Mouse (Mus musculus) heart, embryonic 16.5 days (tissue): ENCODE results near the gene Dctn2. TPM values are rescaled to one million over a fixed set of nuclear protein-coding genes. Genes with fewer than 3 reads are reported as not detected.
A peak's percentile ranks its signal among the peaks of the same experiment; 100 is the strongest.

Source experiments
- ATAC-seq: fragments of 200-750 bp; cut with Nextera tagmentation; replicated peaks from 2 replicates; pipeline ENCODE4 v1.8.0; 2017; ENCODE audit warnings: moderate number of reproducible peaks; ENCODE audit not compliant: insufficient read depth, low FRiP score; ENCODE audit errors: extremely low read depth
- H3K27ac ChIP-seq: fragments of 300-500 bp; sonication (generic); 2 replicates; pipeline ENCODE4 v1.5.1; 2014; ENCODE audit warnings: mild to moderate bottlenecking, low read length, control low read depth, moderate library complexity
- H3K27me3 ChIP-seq: fragments of 300-500 bp; sonication (generic); 2 replicates; pipeline ENCODE4 v1.6.1; 2014; ENCODE audit warnings: low read length, mixed read lengths; ENCODE audit not compliant: control insufficient read depth, insufficient read depth
- H3K36me3 ChIP-seq: fragments of 300-500 bp; sonication (generic); 2 replicates; pipeline ENCODE4 v1.6.1; 2014; ENCODE audit not compliant: control insufficient read depth, insufficient read depth
- H3K4me1 ChIP-seq: fragments of 300-500 bp; sonication (generic); 2 replicates; pipeline ENCODE4 v1.6.1; 2014; ENCODE audit warnings: low read length, mixed read lengths; ENCODE audit not compliant: control insufficient read depth, insufficient read depth
- H3K4me2 ChIP-seq: fragments of 300-500 bp; sonication (generic); 2 replicates; pipeline ENCODE4 v1.6.1; 2014; ENCODE audit warnings: low read depth, mild to moderate bottlenecking, control low read depth, low read length
- H3K4me3 ChIP-seq: fragments of 300-500 bp; sonication (generic); 2 replicates; pipeline ENCODE4 v1.5.1; 2014; ENCODE audit warnings: mild to moderate bottlenecking, control low read depth, low read length
- H3K9ac ChIP-seq: fragments of 300-500 bp; sonication (generic); 2 replicates; pipeline ENCODE4 v1.6.1; 2014; ENCODE audit warnings: low read length, control low read depth
- H3K9me3 ChIP-seq: fragments of 300-500 bp; sonication (generic); replicated peaks from 2 replicates; pipeline ENCODE4 v1.6.1; 2016; ENCODE audit warnings: low read length; ENCODE audit not compliant: control insufficient read depth
- WGBS: fragments of 180-500 bp; shearing (Covaris S2); extraction: QIAGEN DNeasy Blood & Tissue Kit; methylation state at CpG from one replicate; pipeline ENCODE4 v1.1.7; 2014; 5-methylcytosine and 5-hydroxymethylcytosine counted together
- polyA plus RNA-seq: library from polyadenylated mRNA; unstranded; fragments of >200 nt; fragmentation: Nextera tagmentation; extraction: Ambion mirVana; gene quantifications from 2 replicates; pipeline ENCODE4 v1.2.1, GENCODE M21; 2015

The Dctn2 gene
- polyA plus RNA-seq, 1 experiment from 2014 or later: 148 TPM

DNA sequence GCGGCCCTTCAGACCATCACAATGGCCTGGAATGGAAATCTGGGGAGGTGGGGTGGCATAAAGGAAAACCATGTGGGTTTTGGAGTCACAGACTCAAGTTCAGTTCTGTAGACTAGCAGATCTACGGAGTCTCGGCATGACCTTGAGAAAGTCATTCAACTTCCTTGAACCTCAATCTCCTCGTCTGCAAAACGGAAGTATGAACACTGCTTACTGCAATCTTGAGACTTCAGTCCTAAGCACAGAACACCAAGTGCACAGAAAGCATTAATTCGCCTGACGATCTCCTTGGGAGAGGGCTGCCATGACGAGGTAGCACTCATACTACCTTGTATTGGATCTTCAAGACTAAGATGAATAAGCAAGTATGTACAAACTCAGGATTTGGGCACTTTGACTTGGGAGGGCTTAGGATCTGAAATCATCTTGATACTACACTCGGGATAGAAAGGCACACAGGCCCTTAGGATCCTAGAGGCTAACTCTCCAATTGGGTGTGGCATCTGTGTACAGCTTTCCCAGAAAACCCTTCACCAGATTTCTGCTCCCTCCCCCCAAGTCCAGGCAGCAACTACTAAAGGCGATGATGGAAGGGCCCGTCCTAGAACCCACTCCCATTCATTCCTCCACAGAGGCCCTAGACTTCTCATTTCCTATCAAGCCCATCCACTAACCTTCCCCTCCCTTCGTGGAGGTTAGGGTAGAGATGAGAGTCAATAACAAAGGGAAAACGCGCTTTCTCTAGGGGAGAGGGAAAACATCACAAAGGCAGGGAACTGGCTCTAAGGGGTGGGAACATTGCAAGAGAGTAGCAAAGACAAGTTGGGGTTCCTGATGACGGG is 4.2 kb upstream of the Dctn2 start:
- peaks cover 30% of the 10 kb centered on the region for H3K27me3 ChIP-seq
- H3K9ac ChIP-seq: no peak overlapping the region
- no peak overlapping the region for H3K4me2 ChIP-seq
- ATAC-seq: no peak
- peaks cover 7% of the 10 kb centered on the region for H3K4me1 ChIP-seq
- no peak overlapping the region for H3K4me3 ChIP-seq
- WGBS: 66% methylated on average over 15 of the region's 15 CpGs
- H3K27ac ChIP-seq: no peak overlapping the region
- H3K9me3 ChIP-seq: no peaks in the 10 kb centered on the region
- H3K36me3 ChIP-seq: no peaks in the 10 kb centered on the region

DNA sequence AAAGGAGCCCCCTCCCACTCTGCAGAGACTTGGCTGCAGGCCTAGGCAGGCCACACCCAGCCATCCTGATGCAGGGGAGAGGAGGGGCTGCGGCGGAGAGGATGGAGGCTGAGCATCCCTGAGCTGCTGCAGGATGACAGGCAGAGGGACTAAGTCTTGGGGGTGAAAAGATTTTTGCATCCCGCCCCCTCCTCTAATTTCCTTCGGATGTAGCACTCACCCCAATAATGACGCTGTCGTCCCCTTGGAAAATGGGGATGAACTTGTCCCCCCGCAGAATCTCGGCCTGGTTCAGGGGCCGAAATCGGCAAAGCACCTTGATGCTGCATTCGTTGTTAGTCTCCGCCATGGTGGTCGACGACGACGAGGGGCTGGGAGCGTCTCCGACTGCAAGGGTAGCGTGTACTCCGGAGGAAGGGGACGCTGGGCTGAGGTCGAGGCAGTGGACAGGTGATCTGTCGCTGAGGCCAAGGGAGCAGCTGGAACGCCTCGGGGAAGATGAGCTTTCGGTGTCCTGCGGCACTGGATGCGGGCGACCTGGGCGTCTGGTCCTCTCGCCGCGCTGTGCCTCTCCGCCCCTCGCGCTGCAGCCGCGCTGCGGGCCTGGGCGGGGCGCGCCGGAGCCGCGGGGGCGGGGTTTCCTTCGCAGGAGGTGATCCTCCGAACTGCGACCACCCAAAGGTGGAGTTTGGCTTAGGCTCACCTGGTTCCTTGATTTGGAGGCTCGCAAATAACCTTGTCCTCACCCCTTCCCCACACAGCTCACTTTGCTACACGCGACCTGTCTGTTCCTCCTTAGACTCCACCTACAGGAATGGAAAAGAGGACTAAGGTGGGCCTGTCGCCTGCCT is 3.4 kb upstream of the Dctn2 start, which contains the start of gene Kif5a:
Gene Kif5a, minus strand, starts transcription at position 801 of the 851 bp plus-strand sequence.
- 2% methylated on average over 53 of the region's 53 CpGs for WGBS
- no peak for ATAC-seq

DNA sequence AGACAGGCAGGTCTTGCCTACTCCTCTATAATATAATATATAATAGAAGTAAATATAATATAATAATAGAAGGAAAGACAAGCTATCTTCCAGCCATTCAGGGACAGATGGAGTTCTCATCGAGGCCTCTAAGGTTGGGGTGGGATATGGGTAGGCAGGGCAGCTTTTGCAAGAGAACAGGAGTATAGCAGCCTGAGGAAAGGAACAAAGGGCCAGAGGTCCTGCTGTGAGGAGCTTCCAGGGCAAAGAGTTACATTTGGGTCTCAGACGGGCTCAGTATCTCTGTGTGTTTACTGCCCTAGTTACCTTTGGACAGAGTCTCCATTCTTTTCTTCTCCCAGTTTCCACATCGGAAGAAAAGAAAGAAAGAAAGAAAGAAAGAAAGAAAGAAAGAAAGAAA is 2.5 kb upstream of the Dctn2 start:
- WGBS: 54% methylated on average over 3 of the region's 3 CpGs
- Histone ChIP-seq H3K36me3 (no peaks in the 10 kb centered on the region), H3K4me3 (peak overlapping the region; percentile 48; the same call in 1 of the 2 replicates), H3K27ac (no peak overlapping the region), H3K4me1 (peaks cover 22% of the 10 kb centered on the region), H3K27me3 (peaks cover 30% of the 10 kb centered on the region), H3K4me2 (no peak overlapping the region), H3K9ac (no peak overlapping the region), H3K9me3 (no peaks in the 10 kb centered on the region)
- ATAC-seq: no peak

More for the DNA sequence above, 3.4 kb upstream of the Dctn2 start, which contains the start of gene Kif5a:
- H3K36me3 ChIP-seq: no peaks in the 10 kb centered on the region
- H3K9ac ChIP-seq: peak within 1 kb of the TSS; percentile 58
- no peak within 1 kb of the TSS for H3K27ac ChIP-seq
- peaks cover 30% of the 10 kb centered on the region for H3K27me3 ChIP-seq
- H3K4me1 ChIP-seq: peaks cover 14% of the 10 kb centered on the region
- peak within 1 kb of the TSS; percentile 48 for H3K4me3 ChIP-seq
- H3K9me3 ChIP-seq: no peaks in the 10 kb centered on the region
- peak within 1 kb of the TSS; percentile 82 for H3K4me2 ChIP-seq

DNA sequence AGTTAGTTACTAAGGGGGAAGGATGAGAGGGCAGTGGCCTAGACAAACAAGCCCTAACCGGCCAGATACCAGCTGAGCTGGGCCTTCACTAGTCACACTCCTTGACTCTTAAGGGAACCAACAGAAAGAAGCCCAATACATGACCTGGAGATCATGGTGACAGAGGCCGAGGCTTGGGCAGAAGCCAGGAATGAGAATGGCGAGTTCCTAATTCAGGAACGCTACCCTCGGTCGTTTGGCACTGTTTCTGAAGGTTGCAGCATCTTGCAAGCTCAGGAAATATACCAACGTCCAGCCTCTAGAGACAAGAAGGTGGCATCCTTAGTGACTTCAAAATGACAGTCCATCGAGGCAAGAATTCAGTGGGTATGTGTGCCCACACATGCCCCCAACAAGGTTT is 1.8 kb upstream of the Dctn2 start:
- no peak for ATAC-seq
- H3K36me3 ChIP-seq: no peaks in the 10 kb centered on the region; the same call in 1 of the 2 replicates
- H3K9ac ChIP-seq: no peak overlapping the region
- no peaks in the 10 kb centered on the region for H3K9me3 ChIP-seq
- no peak overlapping the region for H3K27ac ChIP-seq
- H3K27me3 ChIP-seq: peaks cover 30% of the 10 kb centered on the region
- peaks cover 25% of the 10 kb centered on the region for H3K4me1 ChIP-seq
- WGBS: 67% methylated on average over 8 of the region's 8 CpGs
- H3K4me2 ChIP-seq: no peak overlapping the region
- no peak overlapping the region for H3K4me3 ChIP-seq

DNA sequence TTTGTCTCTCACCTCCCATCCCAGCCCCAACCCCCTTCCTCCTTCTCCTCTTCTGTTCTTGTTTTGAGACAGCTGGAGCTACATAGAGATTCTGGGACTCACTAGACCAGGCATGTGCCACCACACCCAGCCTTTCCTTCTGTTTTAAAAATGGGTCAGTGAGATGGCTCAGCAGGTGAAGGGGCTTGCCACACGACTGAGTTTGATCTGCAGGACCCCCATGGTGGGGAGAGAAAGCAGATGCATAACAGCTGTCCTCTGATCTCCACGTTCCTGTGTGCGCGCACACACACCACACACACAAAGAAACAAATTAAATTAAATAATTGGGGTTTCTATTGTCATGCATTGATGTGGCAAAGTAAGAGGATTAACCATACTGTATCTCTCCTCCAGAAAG is 1.2 kb upstream of the Dctn2 start:
- peaks cover 2% of the 10 kb centered on the region for H3K36me3 ChIP-seq
- no peak for ATAC-seq
- WGBS: 70% methylated on average over 4 of the region's 4 CpGs
- no peak overlapping the region for H3K4me2 ChIP-seq
- H3K27me3 ChIP-seq: peaks cover 30% of the 10 kb centered on the region
- H3K27ac ChIP-seq: no peak overlapping the region
- no peak overlapping the region for H3K4me3 ChIP-seq
- H3K9ac ChIP-seq: no peak overlapping the region
- no peaks in the 10 kb centered on the region for H3K9me3 ChIP-seq
- H3K4me1 ChIP-seq: peaks cover 25% of the 10 kb centered on the region

DNA sequence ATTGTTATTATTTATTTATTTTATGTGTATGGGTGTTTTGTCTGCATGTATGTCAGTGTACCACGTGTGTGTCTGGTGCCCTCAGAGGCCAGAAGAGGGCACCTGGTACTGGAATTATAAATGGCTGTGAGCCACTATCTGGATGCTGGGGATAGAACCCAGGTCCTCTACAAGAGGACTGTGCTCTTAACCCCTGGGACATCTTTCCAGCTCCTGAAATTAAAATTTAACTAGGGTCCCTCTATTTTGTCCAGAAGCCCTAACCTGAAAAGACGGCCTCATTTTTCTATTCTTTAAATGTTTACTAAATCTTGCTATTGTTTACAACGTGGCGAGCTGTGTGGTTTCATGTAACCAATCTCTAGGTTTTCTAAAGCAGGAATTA is 449 bp upstream of the Dctn2 start:
- ATAC-seq: no peak
- Histone ChIP-seq H3K27ac (no peak overlapping the region), H3K9ac (no peak overlapping the region; the same call in 1 of the 2 replicates), H3K27me3 (peaks cover 30% of the 10 kb centered on the region), H3K36me3 (peaks cover 6% of the 10 kb centered on the region), H3K4me2 (peak overlapping the region; percentile 43), H3K4me3 (peak overlapping the region; percentile 69), H3K9me3 (no peaks in the 10 kb centered on the region), H3K4me1 (peaks cover 25% of the 10 kb centered on the region)
- 25% methylated on average over 4 of the region's 4 CpGs for WGBS

DNA sequence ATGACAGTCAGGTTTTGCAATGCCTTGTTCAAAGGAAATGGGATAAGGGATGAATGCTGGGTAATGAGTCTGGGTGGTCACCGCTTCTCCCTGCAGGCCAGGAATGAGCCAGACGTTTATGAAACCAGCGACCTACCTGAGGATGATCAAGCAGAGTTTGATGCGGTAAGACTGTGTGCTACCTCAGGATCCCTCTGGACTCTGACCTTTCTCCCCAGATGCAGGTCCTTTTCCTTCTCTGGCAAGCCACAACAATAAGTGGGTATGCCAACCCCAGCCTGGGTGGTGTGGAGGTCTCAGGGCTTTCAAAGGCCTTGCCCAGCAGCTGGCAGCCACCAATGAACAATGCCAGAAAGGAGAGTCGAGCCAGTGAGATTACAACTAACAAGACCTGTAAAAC is 1.1 kb downstream of the Dctn2 start:
- peaks cover 17% of the 10 kb centered on the region for H3K36me3 ChIP-seq
- H3K27me3 ChIP-seq: peaks cover 17% of the 10 kb centered on the region
- 61% methylated on average over 5 of the region's 5 CpGs for WGBS
- H3K4me3 ChIP-seq: peak overlapping the region; percentile 69
- no peaks in the 10 kb centered on the region for H3K9me3 ChIP-seq
- H3K4me1 ChIP-seq: peaks cover 25% of the 10 kb centered on the region
- no peak for ATAC-seq
- peak overlapping the region; percentile 94 for H3K9ac ChIP-seq
- peak overlapping the region; percentile 86 for H3K4me2 ChIP-seq
- H3K27ac ChIP-seq: no peak overlapping the region

DNA sequence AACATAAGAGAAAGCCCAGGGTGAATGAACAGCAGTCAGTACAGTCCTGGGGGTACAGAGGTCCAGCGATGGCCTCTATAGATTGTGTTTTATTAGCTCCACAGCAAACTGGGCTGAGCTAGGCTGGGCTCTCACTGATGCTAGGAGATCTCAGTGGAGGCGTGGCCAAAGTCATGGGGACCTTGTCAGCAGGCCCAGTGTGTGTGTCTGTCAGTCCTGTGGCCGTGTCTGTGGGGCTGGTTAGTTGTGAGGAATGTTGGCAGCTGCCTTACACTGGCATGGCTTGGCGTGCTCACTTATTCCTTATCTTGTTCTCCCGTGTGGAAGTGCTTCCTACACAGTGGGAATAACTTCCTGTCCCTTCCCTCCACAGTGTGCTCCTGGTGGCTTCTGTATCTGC is 2.2 kb downstream of the Dctn2 start:
- ATAC-seq: no peak
- Histone ChIP-seq H3K4me2 (no peak overlapping the region; the same call in 1 of the 2 replicates), H3K27me3 (peaks cover 7% of the 10 kb centered on the region), H3K27ac (peak overlapping the region; percentile 36; the same call in 1 of the 2 replicates), H3K9me3 (no peaks in the 10 kb centered on the region), H3K4me1 (peaks cover 21% of the 10 kb centered on the region), H3K9ac (peak overlapping the region; percentile 4; the same call in 1 of the 2 replicates), H3K36me3 (peaks cover 26% of the 10 kb centered on the region), H3K4me3 (no peak overlapping the region)
- 44% methylated on average over 5 of the region's 5 CpGs for WGBS
